Mouse (Mus musculus) adrenal gland, adult (tissue): ENCODE measurements at regions not wholly inside any gene's neighbourhood (a gene's known extent, or its start where the extent isn't known, plus 50 kb on each side); places are given as distances from the start of the nearest gene placed in this dataset.

Experiments used
- DNase-seq, 2 experiments: peaks; one replicate each; pipeline ENCODE4 v3.0.0; 2022 to 2023; ENCODE audit warnings: low spot score in 1 of 2; ENCODE audit not compliant: inconsistent age in 2 of 2

DNA sequence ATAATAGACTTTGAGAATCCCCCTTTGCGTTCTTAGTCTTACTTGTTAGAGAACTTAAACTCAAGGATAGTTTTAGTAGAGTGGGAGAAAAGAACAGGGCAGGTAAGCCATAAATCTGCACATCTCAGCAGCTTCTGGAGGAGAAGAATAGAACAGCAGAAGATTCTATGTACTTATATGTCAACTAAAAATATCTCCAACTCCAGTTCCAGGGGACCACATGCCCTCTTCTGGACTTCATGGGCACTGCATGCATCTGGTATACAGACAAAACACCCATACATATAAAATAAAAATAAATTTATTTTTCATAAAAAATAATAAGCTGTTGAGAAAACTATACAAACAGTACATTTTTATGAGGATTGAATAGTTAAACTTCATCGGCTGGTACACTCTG, 196.4 kb downstream of the Mettl4 start:
- peak in 1 of 2 experiments; percentile 43 for DNase-seq

DNA sequence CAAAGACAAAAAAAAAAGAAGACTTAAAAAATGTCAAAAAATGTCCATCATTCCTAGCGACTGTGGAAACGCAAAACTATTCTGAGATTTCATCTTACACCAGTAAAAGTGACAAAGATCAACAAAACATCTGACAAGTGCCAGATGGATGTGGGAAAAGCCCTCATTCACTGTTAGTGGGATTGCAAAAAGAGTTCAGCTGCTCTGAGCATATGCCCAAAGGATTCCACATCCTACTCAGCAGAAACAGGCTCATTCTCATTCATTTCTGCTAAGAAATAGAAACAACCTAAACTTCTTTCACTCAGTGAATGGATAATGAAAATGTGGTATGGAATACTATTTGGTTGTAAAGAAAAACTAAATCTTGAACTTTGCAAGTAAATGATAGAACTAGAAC, 221.1 kb downstream of the Mettl4 start:
- no peak for DNase-seq
